Mouse (Mus musculus) neural tube, embryonic 14.5 days (tissue): ENCODE results near the gene Stat5a. TPM values are rescaled to one million over a fixed set of nuclear protein-coding genes. Genes with fewer than 3 reads are reported as not detected.

ENCODE experiments used
- polyA plus RNA-seq: library from polyadenylated mRNA; unstranded; fragments of >200 nt; fragmentation: Nextera tagmentation; extraction: Ambion mirVana; gene quantifications from 2 replicates; pipeline ENCODE4 v1.2.1, GENCODE M21; 2014

Stat5a gene
- polyA plus RNA-seq, 1 experiment from 2014 or later = 1.3 TPM

Other genes with a start within 250 kb of the Stat5a start
- gene Nkiras2, start 240.1 kb upstream of the Stat5a start, polyA plus RNA-seq = 108 and 110 TPM in 2 replicates
- 109 and 112 TPM in 2 replicates for gene Dnajc7, start 239.2 kb upstream of the Stat5a start, polyA plus RNA-seq
- 0.50 and 0.61 TPM in 2 replicates for gene Zfp385c, start 166.9 kb upstream of the Stat5a start, polyA plus RNA-seq
- 2.7 and 2.8 TPM in 2 replicates for gene Dhx58, start 155.1 kb upstream of the Stat5a start, polyA plus RNA-seq
- gene Kat2a, start 146.9 kb upstream of the Stat5a start, polyA plus RNA-seq = 55.3 and 57.0 TPM in 2 replicates
- gene Hspb9, start 145.5 kb upstream of the Stat5a start, polyA plus RNA-seq = not detected in 2 replicates
- gene Rab5c, start 121.1 kb upstream of the Stat5a start, polyA plus RNA-seq = 59.7 and 82.7 TPM in 2 replicates
- gene Kcnh4, start 99.4 kb upstream of the Stat5a start, polyA plus RNA-seq = 6.4 and 10.1 TPM in 2 replicates
- 0.51 TPM in 1 of 2 replicates, not detected in the other for gene Hcrt, start 96.4 kb upstream of the Stat5a start, polyA plus RNA-seq
- 3.3 and 4.5 TPM in 2 replicates for gene Ghdc, start 88.4 kb upstream of the Stat5a start, polyA plus RNA-seq
- gene Stat5b, start 8.6 kb upstream of the Stat5a start, polyA plus RNA-seq = 17.3 and 19.7 TPM in 2 replicates
- 45.6 and 77.7 TPM in 2 replicates for gene Stat3, start 80.2 kb downstream of the Stat5a start, polyA plus RNA-seq
- gene Cavin1, start 111.5 kb downstream of the Stat5a start, polyA plus RNA-seq = 5.3 and 20.4 TPM in 2 replicates
- 147 and 175 TPM in 2 replicates for gene Atp6v0a1, start 150.1 kb downstream of the Stat5a start, polyA plus RNA-seq
- gene Naglu, start 210.7 kb downstream of the Stat5a start, polyA plus RNA-seq = 7.0 and 9.8 TPM in 2 replicates
- gene Hsd17b1, start 219.1 kb downstream of the Stat5a start, polyA plus RNA-seq = 0.35 TPM in 1 of 2 replicates, not detected in the other
- gene Coasy, start 223.2 kb downstream of the Stat5a start, polyA plus RNA-seq = 38.3 and 39.2 TPM in 2 replicates
- 84.6 and 95.7 TPM in 2 replicates for gene Mlx, start 227.9 kb downstream of the Stat5a start, polyA plus RNA-seq
- 17.0 and 19.0 TPM in 2 replicates for gene Psmc3ip, start 236.1 kb downstream of the Stat5a start, polyA plus RNA-seq